Mouse (Mus musculus) stomach, embryonic 14.5 days (tissue): ENCODE data around the gene Hectd2. TPM values are rescaled to one million over a fixed set of nuclear protein-coding genes. Genes with fewer than 3 reads are reported as not detected.

ENCODE experiments used
- ATAC-seq: fragments of 200-750 bp; cut with Nextera tagmentation; 2 replicates; pipeline ENCODE4 v1.8.0; 2017; ENCODE audit warnings: low read depth, moderate TSS enrichment; ENCODE audit not compliant: insufficient number of reproducible peaks, insufficient read depth, low FRiP score
- H3K27ac ChIP-seq: fragments of 300-500 bp; sonication (generic); 2 replicates; pipeline ENCODE4 v1.5.1; 2014; ENCODE audit warnings: mild to moderate bottlenecking, low read length, moderate library complexity, mixed read lengths
- H3K27me3 ChIP-seq: fragments of 300-500 bp; sonication (generic); 2 replicates; pipeline ENCODE4 v1.6.1; 2014; ENCODE audit warnings: low read length, control low read depth, mixed read lengths; ENCODE audit not compliant: control insufficient read depth, insufficient read depth
- H3K36me3 ChIP-seq: fragments of 300-500 bp; sonication (generic); 2 replicates; pipeline ENCODE4 v1.6.1; 2014; ENCODE audit warnings: mild to moderate bottlenecking, control low read depth, low read length, moderate library complexity, mixed read lengths; ENCODE audit not compliant: control insufficient read depth, insufficient read depth
- H3K4me1 ChIP-seq: fragments of 300-500 bp; sonication (generic); 2 replicates; pipeline ENCODE4 v1.6.1; 2014; ENCODE audit warnings: low read length, control low read depth, mixed read lengths; ENCODE audit not compliant: control insufficient read depth, insufficient read depth
- H3K4me2 ChIP-seq: fragments of 300-500 bp; sonication (generic); replicated peaks from 2 replicates; pipeline ENCODE4 v1.6.1; 2014; ENCODE audit warnings: low read depth, low read length, control low read depth
- H3K4me3 ChIP-seq: fragments of 300-500 bp; sonication (generic); 2 replicates; pipeline ENCODE4 v1.5.1; 2014; ENCODE audit warnings: low read depth, low read length, control low read depth
- H3K9ac ChIP-seq: fragments of 300-500 bp; sonication (generic); replicated peaks from 2 replicates; pipeline ENCODE4 v1.6.1; 2014; ENCODE audit warnings: low read depth, mild to moderate bottlenecking, control low read depth, low read length, moderate library complexity, mixed read lengths
- H3K9me3 ChIP-seq: fragments of 300-500 bp; sonication (generic); 2 replicates; pipeline ENCODE4 v1.6.1; 2016; ENCODE audit warnings: low read depth, low read length, control low read depth; ENCODE audit not compliant: control insufficient read depth
- WGBS: fragments of 180-500 bp; shearing (Covaris S2); extraction: QIAGEN DNeasy Blood & Tissue Kit; methylation state at CpG from one replicate; pipeline ENCODE4 v1.1.7; 2014; 5-methylcytosine and 5-hydroxymethylcytosine counted together
- polyA plus RNA-seq: library from polyadenylated mRNA; unstranded; fragments of >200 nt; fragmentation: Nextera tagmentation; extraction: Ambion mirVana; gene quantifications from 2 replicates; pipeline ENCODE4 v1.2.1, GENCODE M21; 2014

The Hectd2 gene
- polyA plus RNA-seq, 1 experiment from 2014 or later, result 7.0 TPM

- no peak for ATAC-seq
- H3K9ac ChIP-seq, result no peak overlapping the region
- no peaks in the 10 kb centered on the region for H3K4me1 ChIP-seq
- H3K27ac ChIP-seq, result no peak overlapping the region
- H3K9me3 ChIP-seq, result no peaks in the 10 kb centered on the region
- no peaks in the 10 kb centered on the region for H3K27me3 ChIP-seq
- H3K36me3 ChIP-seq, result no peaks in the 10 kb centered on the region; the same call in 1 of the 2 replicates
- H3K4me3 ChIP-seq, result no peak overlapping the region
- H3K4me2 ChIP-seq, result no peak overlapping the region
- WGBS, result 60% methylated on average over 3 of the region's 3 CpGs
These were observed 54.8 kb downstream of the Hectd2 start for GRCm38 (mm10) chr19:36609229-36609628.

DNA sequence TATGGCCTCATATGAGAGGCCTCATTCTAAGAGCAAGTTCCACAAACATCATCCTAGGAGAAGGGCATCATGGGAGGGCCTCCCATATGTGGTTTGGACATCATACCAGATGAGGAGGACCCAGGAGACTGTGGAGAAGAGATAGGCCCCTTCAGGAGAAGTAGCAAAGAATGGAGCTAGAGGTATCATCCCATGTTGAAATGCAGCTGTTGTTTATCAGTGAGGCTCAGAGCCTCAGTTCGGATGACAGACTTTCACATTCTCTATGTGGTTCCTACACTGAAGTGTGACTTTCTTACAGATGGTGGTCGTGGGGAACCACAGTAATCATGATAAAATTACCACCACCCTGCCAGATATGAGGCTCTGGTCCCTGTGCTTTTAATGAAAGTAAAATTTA lies 55.9 kb downstream of the Hectd2 start:
- H3K4me3 ChIP-seq, result no peak overlapping the region
- ATAC-seq, result no peak
- 64% methylated on average over 2 of the region's 2 CpGs for WGBS
- no peak overlapping the region for H3K9ac ChIP-seq
- no peaks in the 10 kb centered on the region; the same call in 1 of the 2 replicates for H3K36me3 ChIP-seq
- H3K9me3 ChIP-seq, result no peaks in the 10 kb centered on the region
- no peaks in the 10 kb centered on the region for H3K4me1 ChIP-seq
- no peaks in the 10 kb centered on the region for H3K27me3 ChIP-seq
- H3K27ac ChIP-seq, result no peak overlapping the region
- H3K4me2 ChIP-seq, result no peak overlapping the region

DNA sequence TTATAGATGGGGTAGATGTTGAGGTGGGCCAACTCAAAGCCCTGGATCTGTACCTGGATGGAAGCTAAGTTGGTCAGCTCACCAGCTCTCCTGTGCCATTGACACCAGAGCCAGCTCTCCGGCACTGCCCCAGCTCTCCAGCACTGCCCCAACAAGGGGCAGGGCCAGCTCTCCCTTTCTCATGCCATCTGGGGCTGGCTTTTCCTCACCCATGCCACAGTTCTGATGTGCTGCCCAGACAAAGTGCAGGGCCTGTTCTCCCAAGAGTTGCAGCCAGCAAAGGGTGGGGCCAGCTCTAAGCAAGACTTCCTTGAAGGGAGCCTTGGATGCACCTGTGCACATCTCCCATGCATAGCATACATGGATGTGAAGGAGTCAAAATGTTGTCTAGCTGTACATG lies 71.5 kb downstream of the Hectd2 start:
- Histone ChIP-seq H3K27ac (no peak overlapping the region), H3K9ac (no peak overlapping the region), H3K9me3 (no peaks in the 10 kb centered on the region), H3K36me3 (no peaks in the 10 kb centered on the region), H3K4me1 (no peaks in the 10 kb centered on the region), H3K4me2 (no peak overlapping the region), H3K4me3 (no peak overlapping the region), H3K27me3 (no peaks in the 10 kb centered on the region)
- ATAC-seq, result no peak
- 94% methylated on average over 1 of the region's 1 CpGs for WGBS

DNA sequence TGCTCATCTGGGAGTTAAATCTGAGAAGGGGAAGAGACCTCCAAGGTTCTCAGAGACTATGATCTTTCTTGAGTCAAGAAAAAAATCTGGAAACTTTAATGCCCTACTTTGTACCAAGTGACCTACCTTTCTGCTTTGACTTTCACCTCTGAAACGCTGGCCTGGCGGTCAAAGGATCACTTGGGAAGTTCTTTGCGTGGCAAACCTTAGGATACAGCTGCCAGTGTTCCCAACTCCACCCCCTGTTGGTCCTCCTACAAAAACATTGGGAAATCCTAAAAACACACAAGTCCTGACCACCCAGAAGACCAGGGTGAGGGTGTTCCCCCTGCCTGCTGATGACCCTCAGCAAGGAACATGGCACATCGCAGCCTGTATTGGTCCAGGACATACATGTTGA lies 72.4 kb downstream of the Hectd2 start:
- Histone ChIP-seq H3K4me2 (no peak overlapping the region), H3K4me3 (no peak overlapping the region), H3K4me1 (no peaks in the 10 kb centered on the region), H3K27me3 (no peaks in the 10 kb centered on the region), H3K9ac (no peak overlapping the region), H3K9me3 (no peaks in the 10 kb centered on the region), H3K27ac (no peak overlapping the region), H3K36me3 (no peaks in the 10 kb centered on the region)
- ATAC-seq, result no peak
- 90% methylated on average over 4 of the region's 4 CpGs for WGBS

GRCm38 (mm10) chr19:36629394-36629910 lies 75.0 kb downstream of the Hectd2 start:
- no peaks in the 10 kb centered on the region for H3K36me3 ChIP-seq
- no peaks in the 10 kb centered on the region for H3K4me1 ChIP-seq
- no peak overlapping the region for H3K4me3 ChIP-seq
- ATAC-seq, result no peak
- H3K9me3 ChIP-seq, result no peaks in the 10 kb centered on the region
- H3K27me3 ChIP-seq, result no peaks in the 10 kb centered on the region
- H3K4me2 ChIP-seq, result no peak overlapping the region
- no peak overlapping the region for H3K27ac ChIP-seq
- no peak overlapping the region for H3K9ac ChIP-seq
- WGBS, result 41% methylated on average over 9 of the region's 9 CpGs

- Histone ChIP-seq H3K4me2 (no peak overlapping the region), H3K4me1 (no peaks in the 10 kb centered on the region), H3K27me3 (no peaks in the 10 kb centered on the region), H3K9me3 (no peaks in the 10 kb centered on the region), H3K4me3 (no peak overlapping the region), H3K27ac (no peak overlapping the region), H3K36me3 (no peaks in the 10 kb centered on the region), H3K9ac (no peak overlapping the region)
- ATAC-seq, result no peak
- 88% methylated on average over 5 of the region's 5 CpGs for WGBS
These were observed 75.9 kb downstream of the Hectd2 start for GRCm38 (mm10) chr19:36630361-36630760.

- 83% methylated on average over 7 of the region's 7 CpGs for whole genome bisulfite sequencing
- Histone ChIP-seq H3K4me2 (no peak overlapping the region), H3K9ac (no peak overlapping the region), H3K27ac (no peak overlapping the region), H3K9me3 (no peaks in the 10 kb centered on the region), H3K36me3 (no peaks in the 10 kb centered on the region), H3K4me3 (no peak overlapping the region), H3K4me1 (no peaks in the 10 kb centered on the region), H3K27me3 (no peaks in the 10 kb centered on the region)
- no peak for ATAC-seq
These were observed 80.3 kb downstream of the Hectd2 start for GRCm38 (mm10) chr19:36634771-36635170.

- no peaks in the 10 kb centered on the region for H3K9me3 ChIP-seq
- no peak for ATAC-seq
- no peaks in the 10 kb centered on the region for H3K36me3 ChIP-seq
- H3K4me3 ChIP-seq, result no peak overlapping the region
- no peaks in the 10 kb centered on the region for H3K27me3 ChIP-seq
- H3K4me1 ChIP-seq, result no peaks in the 10 kb centered on the region
- H3K27ac ChIP-seq, result no peak overlapping the region
- H3K9ac ChIP-seq, result no peak overlapping the region
- WGBS, result 87% methylated on average over 3 of the region's 3 CpGs
- H3K4me2 ChIP-seq, result no peak overlapping the region
These were observed 82.8 kb downstream of the Hectd2 start for GRCm38 (mm10) chr19:36637223-36637622.

DNA sequence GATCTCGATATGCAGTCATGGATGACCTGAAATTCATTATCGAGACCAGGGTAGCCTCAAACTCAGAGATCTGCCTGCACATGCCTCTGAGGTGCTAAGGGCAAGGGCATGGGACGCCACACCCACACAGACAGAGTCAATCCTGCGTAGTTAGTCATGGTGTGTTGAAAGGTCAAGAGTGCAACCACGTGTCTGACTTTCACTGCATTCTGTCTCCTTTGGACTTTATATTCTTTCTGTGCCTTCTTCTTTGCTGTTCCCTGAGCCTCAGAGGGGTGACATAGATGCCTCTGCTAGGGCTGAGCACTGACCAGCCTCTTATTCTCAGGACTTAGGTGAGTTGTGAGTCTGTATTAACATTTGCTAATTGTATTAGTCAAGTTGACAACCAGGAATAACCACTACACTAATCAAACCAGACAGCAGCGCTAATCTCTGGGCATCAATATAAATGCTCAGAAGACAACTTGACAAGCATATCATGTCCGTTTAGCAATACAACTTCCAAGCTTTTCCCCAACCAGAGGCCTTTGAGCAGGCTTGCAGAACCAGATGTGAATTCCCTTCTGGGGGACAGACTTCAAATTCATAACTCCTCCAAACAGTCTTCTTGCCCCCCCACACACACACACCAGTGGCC lies 83.6 kb downstream of the Hectd2 start:
- Histone ChIP-seq H3K4me3 (no peak overlapping the region), H3K9ac (no peak overlapping the region), H3K27me3 (no peaks in the 10 kb centered on the region), H3K36me3 (no peaks in the 10 kb centered on the region), H3K9me3 (no peaks in the 10 kb centered on the region), H3K4me2 (no peak overlapping the region), H3K4me1 (no peaks in the 10 kb centered on the region), H3K27ac (no peak overlapping the region)
- ATAC-seq, result no peak
- WGBS, result 65% methylated on average over 7 of the region's 7 CpGs
